Comparison of ENCODE assay signal across 8 mouse cellular contexts in the genomic region with DNA sequence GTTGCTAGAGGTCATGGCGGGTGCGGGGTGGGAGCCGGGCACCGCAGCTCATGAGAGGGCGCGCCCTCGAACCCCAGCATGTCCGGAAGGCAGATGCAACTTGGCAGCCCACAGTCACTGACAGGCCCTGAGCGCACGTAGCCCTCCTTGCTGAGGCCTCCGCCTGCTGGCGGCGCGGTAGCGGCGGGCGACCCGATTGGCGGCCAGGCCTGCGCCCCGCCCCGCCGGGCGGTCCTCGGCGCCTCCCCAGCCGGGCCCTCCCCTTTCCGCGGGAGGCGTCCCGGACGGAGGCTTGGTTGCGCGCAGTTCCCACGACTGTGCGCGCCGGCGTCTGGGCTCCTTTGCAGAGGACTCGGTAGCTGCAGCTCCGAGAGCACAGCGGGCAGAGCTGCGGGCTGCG.
DNase-seq lines count a peak whose midpoint lies in the region; ATAC-seq and TF ChIP-seq lines count a peak whose summit lies in the region.
"Not testable (repeated sequence)": the region's sequence is repeated elsewhere in the genome, so short reads cannot be mapped to it uniquely, and the experiment has no call there.

No protein-coding gene starts in this region.

- H3K4me2 ChIP-seq in hindbrain, embryonic 14.5 days (replicated peaks) = peak overlapping the region; percentile 50
- peak overlapping the region; percentile 56 for H3K4me2 ChIP-seq in lung, embryonic 14.5 days
- H3K4me2 ChIP-seq in neural tube, embryonic 14.5 days (ENCODE audit: low read depth, low read length) = peak overlapping the region; percentile 43

- TF ChIP-seq CTCF in lung, embryonic 14.5 days (IDR thresholded peaks at IDR 0.05; ENCODE audit: low read depth) = peak; percentile 25; the same call in 1 of the 2 replicates

- DNase-seq in WW6 (ENCODE audit: low read depth, low spot score) = peak; percentile 69
- DNase-seq in embryonic facial prominence, embryonic 10.5 days (ENCODE audit: low spot score) = peak; percentile 90
- DNase-seq in gastrocnemius, postnatal 25 days = peak; percentile 3
- DNase-seq in hindbrain, embryonic 14.5 days (ENCODE audit: low spot score) = peak; percentile 63
- peak; percentile 11 to 23 for DNase-seq in layer of hippocampus, postnatal 36 days
- DNase-seq in lung, embryonic 14.5 days = peak; percentile 89
- peak; percentile 48 for DNase-seq in testis, postnatal 14 days (ENCODE audit: low spot score)

- H3K4me3 ChIP-seq in embryonic facial prominence, embryonic 10.5 days = peak overlapping the region; percentile 73
- peak overlapping the region; percentile 48 for H3K4me3 ChIP-seq in hindbrain, embryonic 14.5 days (replicated peaks; ENCODE audit: low read length)
- peak overlapping the region; percentile 47 for H3K4me3 ChIP-seq in lung, embryonic 14.5 days (ENCODE audit: low read depth, low read length)
- H3K4me3 ChIP-seq in neural tube, embryonic 14.5 days (ENCODE audit: low read depth, low read length) = peak overlapping the region; percentile 43

- not testable (repeated sequence) for H3K36me3 ChIP-seq in embryonic facial prominence, embryonic 10.5 days (replicated peaks); hindbrain, embryonic 14.5 days (replicated peaks; ENCODE audit: control insufficient read depth, insufficient read depth); lung, embryonic 14.5 days (ENCODE audit: insufficient read depth); neural tube, embryonic 14.5 days (ENCODE audit: control insufficient read depth, insufficient read depth, low read length)

- not testable (repeated sequence) for H3K27me3 ChIP-seq in embryonic facial prominence, embryonic 10.5 days (replicated peaks; ENCODE audit: low read depth, poor library complexity, severe bottlenecking); hindbrain, embryonic 14.5 days (ENCODE audit: control insufficient read depth, insufficient read depth, low read length); lung, embryonic 14.5 days (ENCODE audit: insufficient read depth, low read length); neural tube, embryonic 14.5 days (ENCODE audit: control insufficient read depth, insufficient read depth, low read length)

- H3K9me3 ChIP-seq in embryonic facial prominence, embryonic 10.5 days; hindbrain, embryonic 14.5 days (ENCODE audit: control insufficient read depth, low read length); lung, embryonic 14.5 days (ENCODE audit: low read depth, low read length); neural tube, embryonic 14.5 days (ENCODE audit: control insufficient read depth, low read length): not testable (repeated sequence)

- H3K4me1 ChIP-seq in embryonic facial prominence, embryonic 10.5 days; hindbrain, embryonic 14.5 days (replicated peaks; ENCODE audit: control insufficient read depth, insufficient read depth, low read length); lung, embryonic 14.5 days (ENCODE audit: insufficient read depth); neural tube, embryonic 14.5 days (ENCODE audit: control insufficient read depth, insufficient read depth, low read length): not testable (repeated sequence)

- H3K9ac ChIP-seq in hindbrain, embryonic 14.5 days = peak overlapping the region; percentile 63
- peak overlapping the region; percentile 54 for H3K9ac ChIP-seq in lung, embryonic 14.5 days
- H3K9ac ChIP-seq in neural tube, embryonic 14.5 days (replicated peaks; ENCODE audit: low read depth, low read length) = peak overlapping the region; percentile 47

- peak overlapping the region; percentile 87 for H3K27ac ChIP-seq in embryonic facial prominence, embryonic 10.5 days (replicated peaks)
- H3K27ac ChIP-seq in hindbrain, embryonic 14.5 days; lung, embryonic 14.5 days (ENCODE audit: low read depth); neural tube, embryonic 14.5 days (ENCODE audit: low read depth, low read length): not testable (repeated sequence)

- WGBS in embryonic facial prominence, embryonic 10.5 days = 1% methylated on average over 44 of the region's 44 CpGs
- WGBS in hindbrain, embryonic 14.5 days = 1% methylated on average over 24 of the region's 44 CpGs
- 0% methylated on average over 44 of the region's 44 CpGs for WGBS in lung, embryonic 14.5 days
- WGBS in neural tube, embryonic 14.5 days = under 1% methylated on average over 36 of the region's 44 CpGs

- peak; percentile 76; the same call in 1 of the 2 replicates for ATAC-seq in hindbrain, embryonic 14.5 days (ENCODE audit: low FRiP score)
- ATAC-seq in lung, embryonic 14.5 days (ENCODE audit: insufficient read depth) = peak; percentile 95
- ATAC-seq in neural tube, embryonic 14.5 days (ENCODE audit: low read depth) = peak; percentile 96

Comparison
In these comparisons a context has a peak if more than half of its experiments do, and no peak if none do; other contexts are left out.
1. DNase-seq: peak in every context shown above with its lines; median percentile 90 in embryonic facial prominence, embryonic 10.5 days; 89 in lung, embryonic 14.5 days; 69 in WW6; 63 in hindbrain, embryonic 14.5 days; 48 in testis, postnatal 14 days; 17 in layer of hippocampus, postnatal 36 days; 3 in gastrocnemius, postnatal 25 days.